Mouse (Mus musculus) MEL (cell line): ENCODE results near the gene Lix1l.

ENCODE experiments used
- GATA1 ChIP-seq: IDR thresholded peaks from 2 replicates; pipeline ENCODE4 v1.6.1; 2011; ENCODE audit warnings: low read depth, low read length, improper control_type of control experiment
- MEF2A ChIP-seq: IDR thresholded peaks from 2 replicates; pipeline ENCODE4 v1.6.1; 2014; ENCODE audit warnings: low read depth, mild to moderate bottlenecking, inconsistent platforms, low read length, improper control_type of control experiment; ENCODE audit not compliant: poor library complexity, insufficient replicate concordance, severe bottlenecking; ENCODE audit errors: extremely low read depth
- NRF1 ChIP-seq: IDR thresholded peaks from 2 replicates; pipeline ENCODE4 v1.6.1; 2014; ENCODE audit warnings: low read depth, mild to moderate bottlenecking, inconsistent platforms, low read length, improper control_type of control experiment, moderate library complexity; ENCODE audit not compliant: poor library complexity, insufficient read depth, severe bottlenecking
- POLR2A ChIP-seq, 2 experiments: IDR thresholded peaks; 2 replicates each; pipeline ENCODE4 v1.6.1; 2011 to 2012; ENCODE audit warnings: low read length in 2 of 2, mild to moderate bottlenecking in 2 of 2, control low read depth in 1 of 2, improper control_type of control experiment in 1 of 2, low read depth in 1 of 2, moderate library complexity in 1 of 2; ENCODE audit not compliant: control insufficient read depth in 1 of 2, insufficient read depth in 1 of 2, poor library complexity in 1 of 2
- SMC3 ChIP-seq: IDR thresholded peaks from 2 replicates; pipeline ENCODE4 v1.6.1; 2011; ENCODE audit warnings: low read depth, low read length, improper control_type of control experiment
- TBP ChIP-seq: IDR thresholded peaks from 2 replicates; pipeline ENCODE4 v1.8.0; 2011; ENCODE audit warnings: low read depth, low read length, improper control_type of control experiment
- ZC3H11A ChIP-seq: IDR thresholded peaks from 2 replicates; pipeline ENCODE4 v1.6.1; 2012; ENCODE audit warnings: low read depth, mild to moderate bottlenecking, inconsistent platforms, low read length, improper control_type of control experiment

DNA sequence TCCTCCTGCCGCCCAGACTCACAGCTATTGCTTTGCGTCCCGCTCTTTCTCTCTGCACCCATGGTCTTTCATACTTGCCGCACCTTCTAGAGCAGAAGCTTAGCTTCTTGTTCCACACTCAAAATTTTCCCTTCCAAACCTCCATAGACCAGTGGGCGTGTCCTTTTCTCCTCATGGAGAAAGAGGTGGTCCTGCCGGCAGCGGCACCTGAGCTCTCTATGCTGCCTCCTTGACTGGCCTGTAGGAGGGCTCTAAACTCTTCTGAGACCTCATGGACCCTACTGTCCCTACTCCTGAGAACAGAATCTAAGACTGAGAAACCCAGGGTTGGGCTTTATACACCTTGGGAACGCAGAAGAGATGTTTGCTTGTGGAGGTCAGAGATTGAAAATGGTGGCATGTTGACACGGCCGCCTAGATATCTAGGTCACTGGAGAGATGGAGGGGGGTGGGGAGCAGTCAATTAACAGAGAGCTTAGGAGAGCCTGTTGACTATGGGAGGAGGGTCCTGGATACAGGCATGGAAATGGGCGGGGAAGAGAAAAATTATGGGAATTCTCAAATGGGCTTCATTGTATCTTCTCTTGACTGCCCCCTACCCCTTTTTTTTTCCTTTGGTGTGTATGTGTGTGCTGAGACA, 30.9 kb upstream of the Lix1l start:
- TF ChIP-seq GATA1 = no peak
- no peak for TF ChIP-seq SMC3
- TF ChIP-seq NRF1 = no peak
- TF ChIP-seq TBP = no peak
- no peak for TF ChIP-seq POLR2A (IDR thresholded peaks at IDR 0.05; ENCODE audit: control insufficient read depth in 1 of 2, insufficient read depth in 1 of 2, low read depth in 1 of 2, low read length in 2 of 2, poor library complexity in 1 of 2)
- TF ChIP-seq ZC3H11A = no peak
- no peak for TF ChIP-seq MEF2A
